21 mouse cellular contexts compared by ENCODE assay signal in genomic region chr6:146851916-146852315, GRCm38 (mm10). TPM values are rescaled to one million over a fixed set of nuclear protein-coding genes. Genes with fewer than 3 reads are reported as not detected.
"Had no signal": no experiment of that assay in that cellular context is flagged by ENCODE, and none has a peak within 500 bp of the region (broad histone marks: within the 10 kb centered on the region; RNA-seq: fewer than 3 reads in every experiment).

No protein-coding gene starts in this region.

- H3K9ac ChIP-seq: liver, embryonic 13.5 days; liver, embryonic 15.5 days; liver, postnatal 0 days; midbrain, embryonic 13.5 days; midbrain, embryonic 15.5 days; neural tube, embryonic 12.5 days; stomach, embryonic 15.5 days had no signal

- H3K27ac ChIP-seq: liver, embryonic 13.5 days; liver, embryonic 15.5 days; macrophage; midbrain, embryonic 13.5 days; midbrain, embryonic 15.5 days; neural tube, embryonic 12.5 days; stomach, embryonic 15.5 days; stomach, postnatal 0 days had no signal

- H3K36me3 ChIP-seq: liver, embryonic 13.5 days; liver, embryonic 15.5 days; midbrain, embryonic 13.5 days; midbrain, embryonic 15.5 days; neural tube, embryonic 12.5 days; stomach, embryonic 15.5 days had no signal

- ATAC-seq: midbrain, embryonic 13.5 days; midbrain, embryonic 15.5 days had no signal

- H3K4me2 ChIP-seq: liver, embryonic 11.5 days; liver, embryonic 13.5 days; liver, embryonic 15.5 days; midbrain, embryonic 11.5 days; midbrain, embryonic 13.5 days; midbrain, embryonic 15.5 days; neural tube, embryonic 12.5 days; stomach, embryonic 15.5 days had no signal

- H3K4me1 ChIP-seq: midbrain, embryonic 13.5 days; midbrain, embryonic 15.5 days; neural tube, embryonic 12.5 days; stomach, embryonic 15.5 days had no signal

- H3K4me3 ChIP-seq: liver, embryonic 13.5 days; liver, embryonic 15.5 days; megakaryocyte, embryonic 14.5 days; midbrain, embryonic 13.5 days; midbrain, embryonic 15.5 days; neural tube, embryonic 12.5 days; stomach, embryonic 15.5 days had no signal

- H3K9me3 ChIP-seq: liver, embryonic 13.5 days; liver, embryonic 15.5 days; midbrain, embryonic 13.5 days; midbrain, embryonic 15.5 days; neural tube, embryonic 12.5 days; stomach, embryonic 15.5 days had no signal

- DNase-seq: liver, embryonic 13.5 days; liver, postnatal 0 days; lung, adult 2 months; right cerebral cortex, postnatal 14 days; thymus, adult 2 months; thymus, postnatal 25 days; thymus, postnatal 4 days had no signal

- H3K27me3 ChIP-seq: liver, embryonic 13.5 days; liver, embryonic 15.5 days; midbrain, embryonic 13.5 days; midbrain, embryonic 15.5 days; neural tube, embryonic 12.5 days; stomach, embryonic 15.5 days had no signal

RNA-seq across cellular contexts. Expression of gene Smco2, which starts 2.0 kb away (rescaled TPM):
- polyA plus RNA-seq: liver, embryonic 11.5 days; liver, embryonic 13.5 days; liver, embryonic 15.5 days; liver, postnatal 0 days; macrophage; midbrain, embryonic 11.5 days; midbrain, embryonic 13.5 days; midbrain, embryonic 15.5 days; midbrain, postnatal 0 days; neural tube, embryonic 12.5 days; neural tube, embryonic 14.5 days; spleen, adult 2 months; stomach, embryonic 15.5 days; stomach, postnatal 0 days; thymus, adult 2 months; urinary bladder, adult 2 months had no signal
